ENCODE assay signal across 1 mouse cellular context in the genomic region with DNA sequence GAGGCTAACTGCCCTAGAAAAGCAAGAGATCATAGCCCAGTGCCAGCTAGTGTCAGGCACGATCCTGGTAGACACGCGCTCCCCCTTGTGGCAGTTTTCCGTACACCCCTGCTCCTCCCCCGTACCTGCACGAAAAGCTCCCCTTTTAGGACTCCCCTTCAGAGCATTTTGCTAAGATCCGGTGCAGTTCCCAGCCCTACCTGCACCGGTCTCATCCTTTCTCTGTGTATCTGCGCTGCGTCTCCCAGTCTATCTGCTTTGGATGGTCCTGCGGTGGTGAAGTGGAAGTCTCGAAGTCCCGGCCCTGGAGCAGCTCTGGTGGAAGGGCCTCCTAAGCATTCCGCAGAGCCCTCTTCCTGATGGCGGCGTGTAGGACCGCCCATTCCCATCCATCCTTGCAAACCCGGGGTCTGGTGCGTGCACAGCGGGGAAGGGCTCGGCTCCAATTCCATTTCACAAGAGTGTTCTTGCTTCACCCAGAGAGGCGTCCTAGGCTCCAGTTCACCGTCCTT.
TF ChIP-seq lines count a peak whose summit lies in the region.

A gene (minus strand): TSS at position 383 of the 512 bp plus-strand sequence.

TF ChIP-seq in CH12.LX, 34 proteins besides CTCF, POLR2A, EP300 and RAD21 (continued from another document):
- no peak for TF ChIP-seq IRF4 (IDR thresholded peaks at IDR 0.05; ENCODE audit: low read depth, low read length)
- TF ChIP-seq JUND (conservative IDR thresholded peaks at IDR 0.05; ENCODE audit: low read depth, low read length) = no peak
- TF ChIP-seq NELFE (IDR thresholded peaks at IDR 0.05; ENCODE audit: low read depth, low read length) = 0 out of 2 replicates have a peak, but pooled peaks have one; percentile 25
- no peak for TF ChIP-seq CHD1 (IDR thresholded peaks at IDR 0.05; ENCODE audit: low read depth, low read length)
- TF ChIP-seq SMC3 (IDR thresholded peaks at IDR 0.05; ENCODE audit: low read depth, low read length) = peak; percentile 91
- TF ChIP-seq GABPA (IDR thresholded peaks at IDR 0.05; ENCODE audit: insufficient replicate concordance, low read depth, low read length) = no peak
- no peak; the same call in 1 of the 2 replicates for TF ChIP-seq MEF2A (IDR thresholded peaks at IDR 0.05; ENCODE audit: borderline replicate concordance, low read depth, low read length)
- TF ChIP-seq ZC3H11A (IDR thresholded peaks at IDR 0.05; ENCODE audit: low read depth, low read length) = peak; percentile 49
- no peak for TF ChIP-seq MXI1 (IDR thresholded peaks at IDR 0.05; ENCODE audit: low read depth, low read length)
- TF ChIP-seq ELF1 (IDR thresholded peaks at IDR 0.05; ENCODE audit: low read depth, low read length) = no peak
- TF ChIP-seq BHLHE40 (IDR thresholded peaks at IDR 0.05; ENCODE audit: low read depth, low read length) = peak; percentile 38; the same call in 1 of the 2 replicates
- TF ChIP-seq ZNF384 (IDR thresholded peaks at IDR 0.05; ENCODE audit: low read depth, low read length) = no peak
- no peak for TF ChIP-seq TBP (conservative IDR thresholded peaks at IDR 0.05; ENCODE audit: low read depth, low read length)
